Mouse (Mus musculus) adrenal gland (tissue): Measurements from ENCODE around the gene Slc16a11.
"Not testable (repeated sequence)": the region's sequence is repeated elsewhere in the genome, so short reads cannot be mapped to it uniquely, and the experiment has no call there.

Experiments used
- intact Hi-C: fragments of 180-260 bp; cut with DNase I; formaldehyde crosslinking; loops from one replicate; pipeline ENCODE4 v1.15.1; 2025
- long read RNA-seq, 2 experiments: library from polyadenylated mRNA; unstranded; transcript quantifications; one replicate each; pipeline ENCODE4 v2.0.0; 2020; ENCODE audit warnings: borderline replicate concordance in 1 of 2; ENCODE audit not compliant: insufficient replicate concordance in 1 of 2

Gene Slc16a11
- long read RNA-seq, experiment 1: 0 reads
- long read RNA-seq, experiment 2: 0 reads

- intact Hi-C loops: loop anchor here (2.0 to 10.0 kb wide), 3 partner anchors 35 to 278 kb away; partner anchors contain the start of genes Asgr1 and Ybx2
These were observed at the start of gene Slc16a11 for GRCm38 (mm10) chr11:70212423-70212822. TSS of gene Slc16a11 (plus strand) at chr11:70212752.

DNA sequence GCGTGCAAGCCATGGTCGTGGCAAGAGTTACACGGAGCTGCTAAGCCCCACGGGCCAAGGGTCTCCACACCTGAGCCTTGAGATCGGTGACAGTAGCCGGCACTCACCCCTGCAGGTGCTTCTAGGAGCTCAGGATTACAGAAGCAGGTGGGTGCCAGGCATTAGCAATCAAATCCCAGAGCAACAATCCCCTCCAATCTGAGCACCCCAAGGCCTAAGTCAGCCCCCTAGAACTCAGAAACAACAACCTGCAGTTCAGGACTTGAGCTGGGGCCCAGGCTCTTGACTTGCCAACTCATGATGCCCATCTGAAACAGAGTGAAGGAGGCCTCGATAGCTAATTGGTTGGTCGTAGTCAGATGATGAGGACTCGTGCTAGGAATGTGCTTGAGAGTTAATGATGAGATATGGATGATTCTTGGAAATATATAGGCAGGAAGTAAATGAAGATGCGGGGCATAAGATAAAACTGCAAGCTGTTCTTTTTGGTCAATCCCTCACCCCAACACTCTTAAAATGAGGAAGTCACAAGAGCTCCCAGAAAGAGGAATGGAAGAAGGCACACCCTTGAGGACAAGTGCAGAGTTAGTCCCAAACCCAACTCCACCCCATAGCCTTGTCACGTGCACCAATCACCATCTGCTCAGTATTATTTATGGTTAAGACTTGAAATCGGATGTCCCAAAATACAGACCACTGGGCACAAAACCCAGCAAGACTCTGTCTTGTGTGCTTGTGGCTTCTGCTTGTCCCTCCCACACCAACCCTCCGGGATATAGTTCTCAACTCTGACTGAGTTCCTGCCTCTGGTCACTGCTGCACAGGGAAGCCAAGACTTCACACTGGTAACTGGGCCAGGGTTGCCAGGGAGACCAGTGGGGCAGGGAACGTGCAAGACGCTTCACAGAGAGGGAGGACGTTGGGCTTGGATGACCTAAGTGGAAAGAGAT is 46.3 kb upstream of the Slc16a11 start:
- intact Hi-C loops: no loop called here

DNA sequence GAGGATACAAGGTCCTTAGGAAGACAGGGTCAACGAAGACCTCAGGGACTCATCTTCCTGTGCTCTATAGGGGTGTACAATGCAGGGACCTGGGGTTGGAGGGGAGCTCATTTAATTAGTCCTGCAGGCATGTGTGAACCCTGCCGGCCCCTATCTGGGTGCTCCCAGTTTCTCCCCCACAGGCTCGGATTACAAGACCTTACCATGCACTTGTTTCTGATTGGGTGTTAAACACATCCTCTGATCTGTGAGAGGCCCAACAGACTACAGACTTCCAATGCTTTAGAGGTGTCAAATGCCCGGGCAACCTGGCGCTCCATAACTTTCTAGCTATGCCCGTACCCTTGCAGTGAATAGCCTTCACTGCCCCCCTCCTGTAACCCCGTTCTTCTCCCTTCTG is 44.4 kb upstream of the Slc16a11 start:
- intact Hi-C loops: no loop called here

DNA sequence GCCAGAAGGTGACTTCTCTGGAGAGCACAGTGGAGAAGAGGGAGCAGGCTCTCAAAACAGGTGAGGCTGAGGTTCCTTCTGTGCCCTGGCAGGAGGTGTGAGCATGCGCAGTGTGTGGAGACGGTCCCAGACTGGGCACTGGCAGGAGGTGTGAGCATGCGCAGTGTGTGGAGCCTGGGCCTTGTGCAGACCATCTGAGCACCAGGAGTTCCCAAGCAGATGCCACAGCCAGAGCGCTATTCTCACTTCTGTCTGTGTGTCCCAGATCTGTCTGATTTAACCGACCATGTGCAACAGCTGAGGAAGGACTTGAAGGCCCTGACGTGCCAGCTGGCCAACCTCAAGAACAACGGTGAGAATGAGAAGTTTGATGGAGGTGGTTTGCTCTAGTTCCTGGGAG is 43.1 kb upstream of the Slc16a11 start:
- intact Hi-C loops: not testable (repeated sequence)

DNA sequence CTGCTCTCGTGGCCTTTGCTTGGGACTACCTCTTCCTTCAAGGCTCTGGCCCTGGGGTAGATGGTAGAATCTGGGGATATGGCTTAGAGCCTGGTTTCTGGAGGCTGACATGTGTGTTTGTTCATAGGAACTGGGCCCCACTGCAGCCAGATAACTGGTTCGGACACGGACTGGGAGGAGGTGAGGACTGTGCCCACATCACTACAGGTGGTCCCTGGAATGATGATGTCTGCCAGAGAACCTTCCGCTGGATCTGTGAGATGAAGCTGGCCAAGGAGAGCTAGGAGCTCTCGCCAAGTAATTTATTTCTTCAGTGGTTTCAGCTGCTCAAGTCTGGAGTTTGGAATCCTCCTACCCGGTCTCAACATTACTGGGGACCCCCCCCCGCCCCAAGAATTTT is 42.3 kb upstream of the Slc16a11 start:
- intact Hi-C loops: no loop called here

DNA sequence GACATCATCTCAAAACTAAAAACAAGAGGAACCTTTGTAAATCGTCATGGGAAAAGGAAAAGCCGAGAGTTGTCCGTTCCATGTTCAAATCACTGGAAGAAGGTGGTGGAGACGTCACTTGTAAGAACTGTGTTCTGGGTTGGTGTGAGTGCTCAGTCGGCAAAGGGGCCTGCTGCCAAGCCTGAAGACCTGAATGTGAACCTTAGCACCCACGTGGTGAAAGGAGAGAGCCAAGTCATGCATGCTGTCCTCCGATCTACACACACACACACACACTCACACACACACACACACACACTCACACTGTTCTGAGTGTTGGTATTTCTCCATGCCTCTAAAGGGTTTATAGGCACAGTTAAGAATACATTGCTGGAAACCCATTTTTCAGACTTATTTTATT is 41.4 kb upstream of the Slc16a11 start:
- intact Hi-C loops: no loop called here

DNA sequence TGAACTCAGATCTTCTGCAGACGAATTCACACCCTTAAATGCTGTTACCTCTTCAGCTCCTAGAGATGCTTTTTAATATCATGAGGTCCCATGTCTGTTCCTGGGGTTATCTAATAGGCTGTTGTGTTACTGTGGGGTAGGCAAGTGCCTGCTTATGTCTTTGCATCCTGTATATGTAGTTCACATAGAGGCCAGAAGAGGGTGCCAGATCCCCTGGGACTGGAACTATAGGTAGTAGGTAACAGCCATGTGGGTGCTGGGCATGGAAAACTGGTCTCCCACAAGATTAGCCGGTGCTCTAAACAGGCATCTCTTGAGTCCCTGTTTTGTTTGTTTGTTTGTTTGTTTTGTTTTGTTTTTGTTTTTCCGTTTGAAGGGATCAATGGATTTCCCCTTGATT is 40.7 kb upstream of the Slc16a11 start:
- intact Hi-C loops: no loop called here

DNA sequence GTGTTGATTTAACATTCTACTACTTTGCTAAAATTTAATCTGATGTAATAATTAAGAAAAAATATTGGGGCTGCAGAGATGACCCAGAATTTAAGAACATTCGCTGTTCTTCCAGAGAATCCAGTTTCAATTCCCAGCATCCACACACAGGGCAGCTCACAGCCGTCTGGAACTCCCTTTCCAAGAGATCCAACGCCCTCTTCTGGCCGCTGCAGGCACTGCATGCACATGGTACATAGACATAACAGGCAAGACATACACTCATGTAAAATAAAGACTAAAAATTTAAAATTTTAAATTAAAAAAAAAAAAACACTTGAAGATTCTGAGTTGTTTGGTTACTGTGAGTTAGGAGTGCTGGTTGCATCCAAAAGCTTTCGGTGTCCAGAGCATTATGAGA is 40.3 kb upstream of the Slc16a11 start:
- intact Hi-C loops: no loop called here

DNA sequence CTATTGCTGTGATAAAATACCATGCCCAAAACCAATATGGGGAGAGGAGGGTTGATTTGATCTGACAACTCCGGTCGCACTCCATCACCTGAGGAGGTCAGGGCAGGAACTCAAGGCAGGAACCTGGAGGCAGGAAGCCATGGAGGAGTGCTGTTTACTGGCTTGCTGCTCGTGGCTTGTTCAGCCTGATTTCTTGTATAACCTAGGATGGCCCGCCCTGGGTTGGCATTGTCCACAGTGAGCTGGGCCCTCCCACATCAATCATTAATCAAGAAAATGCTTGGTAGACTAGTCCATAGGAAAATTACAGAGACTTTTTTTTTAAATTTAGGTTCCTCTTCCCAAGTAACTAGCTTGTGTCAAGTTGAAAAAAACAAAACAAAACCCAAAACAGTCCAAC is 38.1 kb upstream of the Slc16a11 start:
- intact Hi-C loops: no loop called here

DNA sequence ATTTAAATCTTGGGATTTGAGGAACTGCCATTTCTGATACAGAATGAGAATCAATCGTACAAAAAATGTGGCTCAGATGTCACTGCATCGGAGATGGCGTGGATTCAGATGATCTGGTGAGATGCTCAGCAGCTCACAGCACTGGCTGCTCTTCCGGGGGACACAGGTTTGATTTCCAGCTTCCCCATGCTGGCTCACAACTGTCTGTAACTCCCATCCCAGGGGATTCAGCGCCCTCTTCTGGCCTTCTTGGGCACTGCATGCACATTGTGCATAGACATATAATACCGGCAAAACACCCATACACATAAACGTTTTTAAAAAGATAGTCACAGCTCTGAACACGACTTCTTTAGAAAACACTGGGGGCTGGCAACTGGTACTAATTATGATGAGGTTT is 34.9 kb upstream of the Slc16a11 start:
- intact Hi-C loops: loop anchor here (1.0 to 5.0 kb wide), 3 partner anchors 35 to 120 kb away; partner anchors contain the start of gene Slc16a11

DNA sequence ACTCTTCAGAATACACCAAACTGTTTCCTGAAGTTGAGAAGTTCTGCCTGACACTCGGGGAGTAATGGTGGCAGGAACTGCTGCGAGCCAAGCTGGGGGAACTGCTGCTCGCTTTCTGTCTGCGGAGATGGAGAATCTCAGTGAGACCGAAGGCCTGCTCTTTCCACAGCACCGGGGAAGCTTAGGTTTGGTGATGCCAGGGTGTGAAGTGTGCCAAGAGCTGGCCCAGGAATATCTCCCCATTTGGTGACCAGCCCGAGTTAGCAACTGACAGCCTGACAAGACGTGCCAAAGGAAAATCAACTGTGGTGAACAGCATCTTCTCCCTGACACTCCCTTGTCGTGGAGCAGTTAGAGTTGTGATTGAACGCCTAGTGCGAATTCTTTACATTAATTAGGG is 34.2 kb upstream of the Slc16a11 start:
- intact Hi-C loops: loop anchor here (1.0 to 5.0 kb wide), 3 partner anchors 34 to 121 kb away; partner anchors contain the start of gene Slc16a11

GRCm38 (mm10) chr11:70178756-70179155 is 33.8 kb upstream of the Slc16a11 start:
- intact Hi-C loops: loop anchor here (1.0 to 5.0 kb wide), 3 partner anchors 34 to 121 kb away; partner anchors contain the start of gene Slc16a11

DNA sequence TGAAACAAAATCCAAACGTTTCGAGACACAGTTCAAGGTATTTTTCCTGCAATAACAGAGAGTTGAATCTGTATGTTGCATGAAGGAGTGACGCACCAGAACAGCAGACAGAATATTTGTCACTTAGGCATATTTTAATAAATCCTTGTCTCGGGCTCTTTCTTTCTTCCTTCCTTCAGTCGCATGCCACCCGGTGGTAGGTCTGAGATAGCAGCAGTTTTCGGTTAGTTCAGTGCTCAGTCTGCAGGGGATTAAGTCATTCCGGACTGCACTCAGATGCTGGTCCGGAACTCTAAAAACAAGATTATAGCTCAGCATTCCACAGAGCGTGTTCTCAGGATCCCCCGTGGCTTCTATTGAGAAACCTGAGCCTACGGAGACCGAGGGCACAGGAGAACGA is 33.2 kb upstream of the Slc16a11 start:
- intact Hi-C loops: loop anchor here (5.0 kb wide), 2 partner anchors 33 to 122 kb away; partner anchors contain the start of gene Slc16a11

GRCm38 (mm10) chr11:70180496-70180895 is 32.1 kb upstream of the Slc16a11 start:
- intact Hi-C loops: no loop called here

DNA sequence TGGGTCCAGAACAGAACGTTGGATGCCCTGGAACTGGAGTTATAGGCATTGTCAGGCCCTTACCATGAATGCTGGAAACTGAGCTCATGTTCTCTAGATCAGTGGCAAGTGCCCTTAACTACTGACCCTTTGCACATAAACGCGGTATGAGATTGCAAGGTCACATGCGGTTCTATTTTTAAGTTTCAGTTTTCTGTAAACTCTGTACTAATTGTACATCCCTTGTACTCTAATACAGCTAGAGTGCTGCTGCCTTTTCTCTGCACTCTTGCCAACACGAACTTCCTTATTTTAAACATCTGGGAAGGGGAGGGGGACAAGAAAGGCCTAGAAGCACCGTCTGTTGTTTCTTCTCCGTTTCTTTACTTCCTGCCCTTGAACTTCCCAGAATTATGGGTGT is 27.4 kb upstream of the Slc16a11 start:
- intact Hi-C loops: no loop called here

- intact Hi-C loops: no loop called here
These were observed 23.0 kb upstream of the Slc16a11 start for GRCm38 (mm10) chr11:70189319-70190134.

DNA sequence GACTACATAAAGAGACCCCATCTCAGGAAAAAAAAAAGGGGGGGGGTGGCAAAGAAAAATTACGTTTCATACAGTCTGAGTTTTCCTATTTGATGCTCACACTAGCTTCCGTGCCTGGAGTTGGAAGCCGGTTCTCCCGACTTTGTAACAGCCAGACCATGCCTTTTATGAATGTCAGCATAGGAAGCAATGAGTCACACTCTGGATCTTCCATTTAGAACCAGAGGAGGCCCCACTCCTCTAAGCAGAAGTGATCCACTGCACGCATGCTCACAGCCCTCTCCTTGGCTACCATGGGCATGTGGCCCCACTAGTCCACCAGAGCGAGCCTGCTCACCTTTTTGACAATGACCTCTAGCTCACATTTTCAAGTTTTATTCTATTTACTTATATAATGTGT is 21.4 kb upstream of the Slc16a11 start:
- intact Hi-C loops: no loop called here

DNA sequence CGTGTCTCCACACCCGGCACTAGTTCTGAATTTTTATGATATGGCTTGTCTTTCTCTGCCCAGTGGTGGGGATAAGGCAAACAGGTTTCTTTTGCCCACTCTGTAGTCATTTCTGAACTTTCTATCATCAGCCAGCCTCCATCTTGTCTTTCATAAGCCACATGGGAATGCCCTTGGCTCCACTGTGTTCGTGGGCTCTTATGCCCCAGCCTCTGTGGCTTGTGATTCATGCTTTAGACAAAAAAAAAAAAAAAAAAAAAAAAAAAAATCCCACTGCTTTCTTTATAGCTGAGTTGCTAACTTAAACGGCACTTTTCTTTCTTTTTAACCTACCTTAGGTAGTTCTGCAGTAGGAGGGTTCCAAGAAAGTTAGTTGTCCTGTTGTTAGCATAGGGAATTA is 20.4 kb upstream of the Slc16a11 start:
- intact Hi-C loops: no loop called here

DNA sequence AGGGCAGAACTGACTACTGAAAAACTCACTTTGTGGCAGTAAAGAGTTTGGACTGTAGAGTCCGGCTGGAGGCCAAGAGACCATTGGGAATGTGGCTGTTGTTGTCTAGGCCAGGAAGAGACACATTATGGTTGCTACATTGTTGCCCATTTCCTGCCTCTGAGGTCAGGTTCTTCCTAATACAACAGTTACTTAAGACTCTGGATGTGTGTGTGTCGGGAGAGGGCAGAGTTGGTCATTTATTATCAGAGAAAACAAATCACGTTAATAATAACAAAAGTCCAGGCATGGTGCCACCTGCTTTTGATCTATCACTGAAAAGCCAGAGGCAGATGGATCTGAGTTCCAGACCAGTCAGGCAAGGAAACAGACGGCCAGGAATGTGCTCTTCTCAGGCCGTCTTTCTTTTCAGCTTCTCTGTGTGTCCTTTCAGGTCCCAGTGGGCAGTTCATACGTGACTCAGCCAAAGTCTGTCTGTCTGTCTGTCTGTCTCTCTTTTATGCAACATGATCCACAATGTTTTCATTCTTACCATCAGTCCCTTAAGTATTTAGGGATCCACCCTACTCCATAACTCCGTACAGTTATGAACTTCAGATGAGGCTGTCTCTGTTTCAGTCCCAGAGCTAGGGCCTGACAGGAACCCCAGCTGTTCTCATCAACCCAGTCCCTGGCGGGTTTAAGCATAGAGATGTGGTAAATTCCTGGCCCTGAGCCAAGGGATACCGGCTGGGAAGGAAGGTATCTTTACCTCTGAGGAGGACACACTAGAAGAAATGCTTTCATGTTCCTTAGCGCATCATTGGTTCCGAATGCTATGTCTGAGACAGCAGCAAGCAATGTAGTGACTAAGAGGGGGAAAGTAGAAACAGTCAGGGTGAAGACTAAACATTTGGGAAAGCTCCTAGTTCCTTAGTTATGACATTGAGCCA is 18.9 kb upstream of the Slc16a11 start:
- intact Hi-C loops: no loop called here

GRCm38 (mm10) chr11:70198332-70198731 is 14.2 kb upstream of the Slc16a11 start:
- intact Hi-C loops: no loop called here

DNA sequence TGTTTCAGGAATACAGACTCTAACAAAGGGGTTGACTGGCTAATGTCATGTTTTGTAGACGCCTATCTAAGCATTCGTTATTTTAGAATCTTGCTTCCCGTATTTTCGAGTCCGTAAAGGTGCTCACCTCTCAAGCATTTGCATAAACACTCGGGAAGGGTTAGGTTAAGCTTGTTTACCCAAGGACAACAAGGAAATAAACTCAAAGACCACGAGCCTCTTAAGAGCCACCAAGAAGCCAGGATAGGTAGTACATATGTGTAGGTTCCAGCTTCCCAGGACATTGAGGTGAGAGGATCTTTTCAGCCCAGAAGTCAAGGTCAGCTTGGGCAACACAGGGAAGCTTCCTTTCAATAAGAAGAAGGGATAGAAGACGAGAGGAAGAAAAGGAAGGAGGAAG is 13.4 kb upstream of the Slc16a11 start:
- intact Hi-C loops: no loop called here
